Mouse (Mus musculus): ENCODE data around the gene Gm9970. TPM values are rescaled to one million over a fixed set of nuclear protein-coding genes. Genes with fewer than 3 reads are reported as not detected.

Gm9970 gene
- total RNA-seq (2021): not detected
- long read RNA-seq, experiment 1: 0 reads
- long read RNA-seq, experiment 2: 0 reads

GRCm38 (mm10) chr5:31240637-31241521 is at the start of gene Gm9970, which contains the start of gene Nrbp1:
Gm9970 (minus strand) TSS chr5:31241232.
Nrbp1 (plus strand) TSS chr5:31240864.
- DNase-seq (ENCODE audit: low spot score in 2 of 2): peak; percentile 93 to 97

GRCm38 (mm10) chr5:31289626-31290230 is 48.7 kb upstream of the Gm9970 start:
- no peak for DNase-seq (ENCODE audit: low spot score in 2 of 2)

GRCm38 (mm10) chr5:31288655-31289054 is 47.6 kb upstream of the Gm9970 start:
- DNase-seq (ENCODE audit: low spot score in 2 of 2): no peak

- DNase-seq (ENCODE audit: low spot score in 2 of 2): no peak
Observed at GRCm38 (mm10) chr5:31288225-31288624, 47.2 kb upstream of the Gm9970 start.

GRCm38 (mm10) chr5:31279245-31279988 is 38.4 kb upstream of the Gm9970 start:
- no peak for DNase-seq (ENCODE audit: low spot score in 2 of 2)

GRCm38 (mm10) chr5:31273018-31273417 is 32.0 kb upstream of the Gm9970 start:
- peak in 1 of 2 experiments; percentile 24 for DNase-seq (ENCODE audit: low spot score in 2 of 2)

- DNase-seq (ENCODE audit: low spot score in 2 of 2): no peak
Observed at GRCm38 (mm10) chr5:31267686-31268085, 26.7 kb upstream of the Gm9970 start.

- DNase-seq (ENCODE audit: low spot score in 2 of 2): no peak
Observed at GRCm38 (mm10) chr5:31266101-31266500, 25.1 kb upstream of the Gm9970 start.

GRCm38 (mm10) chr5:31257616-31258015 is 16.6 kb upstream of the Gm9970 start:
- DNase-seq (ENCODE audit: low spot score in 2 of 2): no peak

- no peak for DNase-seq (ENCODE audit: low spot score in 2 of 2)
Observed at GRCm38 (mm10) chr5:31255971-31256370, 14.9 kb upstream of the Gm9970 start.

GRCm38 (mm10) chr5:31255381-31255780 is 14.3 kb upstream of the Gm9970 start:
- no peak for DNase-seq (ENCODE audit: low spot score in 2 of 2)

GRCm38 (mm10) chr5:31254901-31255300 is 13.9 kb upstream of the Gm9970 start:
- DNase-seq (ENCODE audit: low spot score in 2 of 2): no peak

GRCm38 (mm10) chr5:31254452-31254851 is 13.4 kb upstream of the Gm9970 start:
- DNase-seq (ENCODE audit: low spot score in 2 of 2): no peak

- no peak for DNase-seq (ENCODE audit: low spot score in 2 of 2)
Observed at GRCm38 (mm10) chr5:31253806-31254205, 12.8 kb upstream of the Gm9970 start.

GRCm38 (mm10) chr5:31252795-31253545 is 11.9 kb upstream of the Gm9970 start:
- DNase-seq (ENCODE audit: low spot score in 2 of 2): no peak

- DNase-seq (ENCODE audit: low spot score in 2 of 2): no peak
Observed at GRCm38 (mm10) chr5:31252151-31252550, 11.1 kb upstream of the Gm9970 start.

- DNase-seq (ENCODE audit: low spot score in 2 of 2): no peak
Observed at GRCm38 (mm10) chr5:31251541-31252101, 10.6 kb upstream of the Gm9970 start, which contains the start of gene Krtcap3. Krtcap3 (plus strand) TSS chr5:31251691.

- DNase-seq (ENCODE audit: low spot score in 2 of 2): no peak
Observed at GRCm38 (mm10) chr5:31250716-31251115, 9.7 kb upstream of the Gm9970 start.

GRCm38 (mm10) chr5:31242191-31242590 is 1.2 kb upstream of the Gm9970 start:
- DNase-seq (ENCODE audit: low spot score in 2 of 2): no peak

- no peak for DNase-seq (ENCODE audit: low spot score in 2 of 2)
Observed at GRCm38 (mm10) chr5:31241522-31242034, 546 bp upstream of the Gm9970 start.

All from left cerebral cortex, adult 18-20 months (tissue).